Mouse (Mus musculus) left cerebral cortex, adult 11 months (tissue): ENCODE data around the gene Uchl3.

ENCODE experiments used
- DNase-seq: peaks from one replicate; pipeline ENCODE4 v3.0.0; 2022; ENCODE audit warnings: low spot score

Gene Uchl3

GRCm38 (mm10) chr14:101653581-101654525, at the start of gene Uchl3:
Uchl3 (plus strand) TSS chr14:101653967.
- peak; percentile 94 for DNase-seq

GRCm38 (mm10) chr14:101605843-101606242, 47.9 kb upstream of the Uchl3 start:
- no peak for DNase-seq

GRCm38 (mm10) chr14:101607631-101608518, 45.9 kb upstream of the Uchl3 start:
- no peak for DNase-seq

GRCm38 (mm10) chr14:101608519-101609368, 45.0 kb upstream of the Uchl3 start, which contains the start of gene Tbc1d4:
Tbc1d4 (minus strand) TSS chr14:101609191.
- DNase-seq = peak; percentile 33

- DNase-seq = no peak
These were observed 43.1 kb upstream of the Uchl3 start for GRCm38 (mm10) chr14:101610701-101611100.

- DNase-seq = no peak
These were observed 40.6 kb upstream of the Uchl3 start for GRCm38 (mm10) chr14:101613206-101613605.

- no peak for DNase-seq
These were observed 37.6 kb upstream of the Uchl3 start for GRCm38 (mm10) chr14:101616178-101616577.

- no peak for DNase-seq
These were observed 36.1 kb upstream of the Uchl3 start for GRCm38 (mm10) chr14:101617680-101618079.

- DNase-seq = no peak
These were observed 23.2 kb upstream of the Uchl3 start for GRCm38 (mm10) chr14:101630548-101630947.

- no peak for DNase-seq
These were observed 18.0 kb upstream of the Uchl3 start for GRCm38 (mm10) chr14:101635765-101636164.

- no peak for DNase-seq
These were observed 16.4 kb upstream of the Uchl3 start for GRCm38 (mm10) chr14:101637381-101637780.

- DNase-seq = peak; percentile 91
These were observed 13.5 kb upstream of the Uchl3 start, which contains the start of gene Commd6 for GRCm38 (mm10) chr14:101640153-101640843. Commd6 (minus strand) TSS chr14:101640686.

GRCm38 (mm10) chr14:101644948-101645347, 8.8 kb upstream of the Uchl3 start:
- DNase-seq = no peak

GRCm38 (mm10) chr14:101650551-101650950, 3.2 kb upstream of the Uchl3 start:
- DNase-seq = no peak

GRCm38 (mm10) chr14:101652571-101652970, 1.2 kb upstream of the Uchl3 start:
- DNase-seq = no peak

GRCm38 (mm10) chr14:101654526-101654909, 751 bp downstream of the Uchl3 start:
- no peak for DNase-seq

GRCm38 (mm10) chr14:101656307-101656706, 2.5 kb downstream of the Uchl3 start:
- no peak for DNase-seq

GRCm38 (mm10) chr14:101661654-101662412, 8.1 kb downstream of the Uchl3 start:
- no peak for DNase-seq

- no peak for DNase-seq
These were observed 10.5 kb downstream of the Uchl3 start for GRCm38 (mm10) chr14:101664274-101664673.

- no peak for DNase-seq
These were observed 12.3 kb downstream of the Uchl3 start for GRCm38 (mm10) chr14:101666056-101666455.
